Mouse (Mus musculus): ENCODE results near the gene Serpina6. TPM values are rescaled to one million over a fixed set of nuclear protein-coding genes. Genes with fewer than 3 reads are reported as not detected.

The Serpina6 gene
- total RNA-seq (2014; rRNA removed) (not detected in 2 replicates), polyA plus RNA-seq (2015; fragmentation: Nextera tagmentation; extraction: Ambion mirVana) (not detected in 2 replicates)

- 75% methylated on average over 9 of the region's 9 CpGs for WGBS
- no peak within 1 kb of the TSS for H3K4me3 ChIP-seq (ENCODE audit: low read length)
- no peaks in the 10 kb centered on the region for H3K27me3 ChIP-seq (ENCODE audit: insufficient read depth, low read length)
- no peaks in the 10 kb centered on the region for H3K4me1 ChIP-seq (ENCODE audit: insufficient read depth, low read length)
- TF ChIP-seq CTCF (IDR thresholded peaks at IDR 0.05; ENCODE audit: low read depth): no peak
- no peak within 1 kb of the TSS for H3K4me2 ChIP-seq (ENCODE audit: low read depth, low read length)
- no peaks in the 10 kb centered on the region for H3K36me3 ChIP-seq (ENCODE audit: insufficient read depth, low read length)
- no peaks in the 10 kb centered on the region for H3K9me3 ChIP-seq (ENCODE audit: low read length)
- ATAC-seq: no peak
- no peak within 1 kb of the TSS for H3K9ac ChIP-seq (replicated peaks; ENCODE audit: low read length)
- no peak for DNase-seq (ENCODE audit: low spot score)
- H3K27ac ChIP-seq: no peak within 1 kb of the TSS
Observed at GRCm38 (mm10) chr12:103656848-103657626, at the start of gene Serpina6. Gene Serpina6 (minus strand): TSS chr12:103657212.

- WGBS: 85% methylated on average over 4 of the region's 4 CpGs
- Histone ChIP-seq H3K27ac (no peak overlapping the region), H3K4me2 (ENCODE audit: low read depth, low read length) (no peak overlapping the region), H3K4me3 (ENCODE audit: low read length) (no peak overlapping the region), H3K27me3 (ENCODE audit: insufficient read depth, low read length) (no peaks in the 10 kb centered on the region), H3K4me1 (ENCODE audit: insufficient read depth, low read length) (no peaks in the 10 kb centered on the region), H3K36me3 (ENCODE audit: insufficient read depth, low read length) (no peaks in the 10 kb centered on the region), H3K9ac (replicated peaks; ENCODE audit: low read length) (no peak overlapping the region), H3K9me3 (ENCODE audit: low read length) (no peaks in the 10 kb centered on the region)
- ATAC-seq (no peak), DNase-seq (ENCODE audit: low spot score) (no peak)
- no peak for TF ChIP-seq CTCF (IDR thresholded peaks at IDR 0.05; ENCODE audit: low read depth)
Observed at GRCm38 (mm10) chr12:103706113-103706512, 49.1 kb upstream of the Serpina6 start.

- DNase-seq (ENCODE audit: low spot score) (no peak), ATAC-seq (no peak)
- Histone ChIP-seq H3K4me3 (ENCODE audit: low read length) (no peak overlapping the region), H3K27ac (no peak overlapping the region), H3K9ac (replicated peaks; ENCODE audit: low read length) (no peak overlapping the region), H3K4me1 (ENCODE audit: insufficient read depth, low read length) (no peaks in the 10 kb centered on the region), H3K27me3 (ENCODE audit: insufficient read depth, low read length) (no peaks in the 10 kb centered on the region), H3K4me2 (ENCODE audit: low read depth, low read length) (no peak overlapping the region), H3K9me3 (ENCODE audit: low read length) (no peaks in the 10 kb centered on the region), H3K36me3 (ENCODE audit: insufficient read depth, low read length) (no peaks in the 10 kb centered on the region)
- no peak for TF ChIP-seq CTCF (IDR thresholded peaks at IDR 0.05; ENCODE audit: low read depth)
- 70% methylated on average over 2 of the region's 2 CpGs for WGBS
Observed at GRCm38 (mm10) chr12:103705547-103705946, 48.5 kb upstream of the Serpina6 start.

GRCm38 (mm10) chr12:103700144-103700750 lies 43.2 kb upstream of the Serpina6 start:
- ATAC-seq: no peak

GRCm38 (mm10) chr12:103695429-103695828 lies 38.4 kb upstream of the Serpina6 start, which contains the start of gene Serpina1f:
Gene Serpina1f (minus strand): TSS chr12:103695529.
- Histone ChIP-seq H3K4me2 (ENCODE audit: low read depth, low read length) (no peak within 1 kb of the TSS), H3K9ac (replicated peaks; ENCODE audit: low read length) (no peak within 1 kb of the TSS), H3K36me3 (ENCODE audit: insufficient read depth, low read length) (no peaks in the 10 kb centered on the region), H3K9me3 (ENCODE audit: low read length) (no peaks in the 10 kb centered on the region), H3K27ac (no peak within 1 kb of the TSS), H3K4me1 (ENCODE audit: insufficient read depth, low read length) (no peaks in the 10 kb centered on the region), H3K27me3 (ENCODE audit: insufficient read depth, low read length) (no peaks in the 10 kb centered on the region), H3K4me3 (ENCODE audit: low read length) (no peak within 1 kb of the TSS)
- ATAC-seq: no peak
- 87% methylated on average over 8 of the region's 8 CpGs for WGBS
- no peak for DNase-seq (ENCODE audit: low spot score)
- TF ChIP-seq CTCF (IDR thresholded peaks at IDR 0.05; ENCODE audit: low read depth): no peak

More at GRCm38 (mm10) chr12:103700144-103700750, 43.2 kb upstream of the Serpina6 start:
- Histone ChIP-seq H3K36me3 (ENCODE audit: insufficient read depth, low read length) (no peaks in the 10 kb centered on the region), H3K4me1 (ENCODE audit: insufficient read depth, low read length) (no peaks in the 10 kb centered on the region), H3K4me3 (ENCODE audit: low read length) (no peak overlapping the region), H3K27ac (no peak overlapping the region), H3K9me3 (ENCODE audit: low read length) (no peaks in the 10 kb centered on the region), H3K27me3 (ENCODE audit: insufficient read depth, low read length) (no peaks in the 10 kb centered on the region), H3K9ac (replicated peaks; ENCODE audit: low read length) (no peak overlapping the region), H3K4me2 (ENCODE audit: low read depth, low read length) (no peak overlapping the region)
- no peak for TF ChIP-seq CTCF (IDR thresholded peaks at IDR 0.05; ENCODE audit: low read depth)
- WGBS: 79% methylated on average over 4 of the region's 4 CpGs
- DNase-seq (ENCODE audit: low spot score): no peak

- DNase-seq (ENCODE audit: low spot score) (no peak), ATAC-seq (no peak)
- Histone ChIP-seq H3K4me2 (ENCODE audit: low read depth, low read length) (no peak overlapping the region), H3K4me3 (ENCODE audit: low read length) (no peak overlapping the region), H3K4me1 (ENCODE audit: insufficient read depth, low read length) (no peaks in the 10 kb centered on the region), H3K9me3 (ENCODE audit: low read length) (no peaks in the 10 kb centered on the region), H3K9ac (replicated peaks; ENCODE audit: low read length) (no peak overlapping the region), H3K27ac (no peak overlapping the region), H3K27me3 (ENCODE audit: insufficient read depth, low read length) (no peaks in the 10 kb centered on the region), H3K36me3 (ENCODE audit: insufficient read depth, low read length) (no peaks in the 10 kb centered on the region)
- WGBS: 66% methylated on average over 3 of the region's 3 CpGs
- TF ChIP-seq CTCF (IDR thresholded peaks at IDR 0.05; ENCODE audit: low read depth): peak; percentile 21
Observed at GRCm38 (mm10) chr12:103688221-103688814, 31.3 kb upstream of the Serpina6 start.

Data from hindbrain, postnatal 0 days (tissue).